Mouse (Mus musculus) embryonic stem cell, embryonic (primary cell): ENCODE results near the gene Tsga10.
"Not testable (repeated sequence)": the region's sequence is repeated elsewhere in the genome, so short reads cannot be mapped to it uniquely, and the experiment has no call there.

Experiments used
- CTCF ChIA-PET, 4 experiments: fragments of 300-600 bp in 2 of 4; fragments of 350-600 bp in 2 of 4; sonication (Branson Sonifier 250); formaldehyde crosslinking; loops; one replicate each; lab custom pipeline; 2022; ENCODE audit warnings: inconsistent platforms in 2 of 4; lab: Charles Lee
- POLR2A ChIA-PET, 4 experiments: fragments of 300-600 bp in 2 of 4; fragments of 350-600 bp in 2 of 4; sonication (Branson Sonifier 250); formaldehyde crosslinking; loops; one replicate each; lab custom pipeline; 2022; ENCODE audit warnings: antibody characterized with exemption in 4 of 4, inconsistent platforms in 1 of 4; lab: Charles Lee

The Tsga10 gene

GRCm38 (mm10) chr1:37740161-37740802 lies 125.9 kb downstream of the Tsga10 start:
- CTCF ChIA-PET: no interaction called here
- POLR2A ChIA-PET: no interaction called here

GRCm38 (mm10) chr1:37738895-37739294 lies 127.3 kb downstream of the Tsga10 start:
- POLR2A ChIA-PET: no interaction called here
- CTCF ChIA-PET: interaction anchor here in 1 of 4 experiments (0.6 kb wide), 1 partner anchor 62 kb away, joined by 3 read pairs; no protein-coding TSS in a partner anchor

GRCm38 (mm10) chr1:37737045-37737444 lies 129.2 kb downstream of the Tsga10 start:
- ChIA-PET POLR2A (interaction anchor here in 1 of 4 experiments (0.8 kb wide), 1 partner anchor 337 kb away, joined by 3 read pairs; no protein-coding TSS in a partner anchor), CTCF (no interaction called here)

DNA sequence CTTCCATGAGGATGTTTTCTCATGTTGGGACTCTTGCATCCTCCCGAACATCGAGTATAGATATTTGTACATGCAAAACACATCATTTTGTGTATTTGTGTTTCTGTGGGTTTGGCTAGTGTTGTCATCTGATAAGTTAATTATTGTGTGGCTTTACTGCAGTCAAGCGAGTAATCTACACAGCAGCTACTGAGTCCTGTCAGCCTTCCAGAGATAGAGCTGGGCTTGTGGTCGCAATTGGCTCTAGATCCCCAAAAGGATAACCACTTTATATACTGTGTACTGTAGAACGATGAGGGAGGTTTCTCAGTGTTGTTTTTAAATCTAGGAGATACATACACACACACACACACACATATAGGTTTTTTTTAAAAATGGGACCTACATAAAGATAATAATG lies 130.3 kb downstream of the Tsga10 start:
- POLR2A ChIA-PET: interaction anchor here in 2 of 4 experiments (0.6 to 0.7 kb wide), 2 partner anchors 107 to 1482 kb away, joined by 3 to 7 read pairs; no protein-coding TSS in a partner anchor
- CTCF ChIA-PET: interaction anchor here in 1 of 4 experiments (0.7 kb wide), 1 partner anchor 403 kb away, joined by 7 read pairs; no protein-coding TSS in a partner anchor

DNA sequence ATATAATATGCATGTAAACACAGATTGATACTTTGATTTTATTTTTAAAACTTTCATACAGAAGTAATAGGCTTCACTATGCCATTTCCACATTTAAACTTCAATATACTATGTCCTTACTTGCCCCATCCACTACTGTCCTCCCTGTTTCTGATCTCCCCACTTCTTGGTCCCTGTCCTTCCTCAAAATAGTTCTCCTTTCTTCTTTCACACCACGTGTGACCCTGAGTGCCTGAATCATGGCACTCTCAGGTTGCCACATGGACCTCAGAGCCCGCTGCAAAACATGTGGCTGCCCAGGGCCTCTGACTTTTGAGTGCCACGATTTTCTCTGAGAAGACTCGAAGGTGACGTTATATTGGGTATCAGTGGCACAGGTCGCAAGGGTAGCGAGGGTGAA lies 131.4 kb downstream of the Tsga10 start:
- ChIA-PET POLR2A (no interaction called here), CTCF (interaction anchor here in 1 of 4 experiments (0.6 kb wide), 1 partner anchor 167 kb away, joined by 3 read pairs; no protein-coding TSS in a partner anchor)

GRCm38 (mm10) chr1:37729353-37729752 lies 136.9 kb downstream of the Tsga10 start:
- CTCF ChIA-PET: no interaction called here
- POLR2A ChIA-PET: interaction anchor here in 1 of 4 experiments (1.1 kb wide), 1 partner anchor 9 kb away, joined by 3 read pairs; the partner anchor contains the start of gene 2010300C02Rik

DNA sequence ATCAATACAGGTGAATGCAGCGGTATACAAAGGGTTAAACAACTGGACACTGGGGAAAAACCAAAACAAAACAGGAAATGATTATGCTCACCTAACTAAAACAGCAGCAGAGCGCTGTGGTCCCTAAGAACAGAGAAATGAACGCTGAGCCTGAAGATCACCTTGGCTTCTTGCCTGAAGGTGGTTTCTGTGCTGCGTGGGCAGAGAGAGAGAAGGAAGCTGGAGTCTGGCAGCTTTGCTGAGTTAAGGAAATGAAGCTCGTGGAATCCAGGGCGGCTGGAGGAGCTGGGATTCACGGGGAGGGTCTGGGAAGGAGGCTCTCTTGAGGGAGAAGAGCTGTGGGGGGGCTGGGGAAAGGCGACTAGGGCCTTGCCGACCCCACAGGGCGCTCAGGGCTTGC lies 138.2 kb downstream of the Tsga10 start:
- ChIA-PET POLR2A (interaction anchor here (0.7 to 1.3 kb wide), 4 partner anchors 8 to 87 kb away, joined by 3 to 4 read pairs (median 3); partner anchors contain the start of gene 2010300C02Rik (in 1 of the 4)), CTCF (interaction anchor here in 1 of 4 experiments (0.6 kb wide), 1 partner anchor 188 kb away, joined by 3 read pairs; the partner anchor contains the start of gene Lyg2)

DNA sequence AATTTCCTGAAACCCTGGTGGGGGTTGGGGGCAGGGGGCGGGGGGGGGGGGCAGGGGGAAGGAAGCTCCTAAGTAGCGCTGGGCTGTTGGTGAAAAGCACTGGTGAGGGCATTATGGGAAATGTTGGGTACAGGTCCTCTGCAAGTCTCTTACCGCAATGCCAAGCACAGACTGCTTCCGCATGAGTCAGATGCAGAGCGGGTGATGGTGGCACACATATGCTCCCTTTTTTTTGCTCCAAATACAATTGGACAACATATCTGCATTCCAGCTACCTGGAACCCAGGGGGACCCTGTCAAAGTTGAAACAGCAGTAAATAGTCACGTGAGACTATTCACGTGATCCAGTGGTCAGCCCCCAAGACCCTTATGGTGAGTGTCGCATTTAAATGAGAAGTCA lies 139.0 kb downstream of the Tsga10 start:
- ChIA-PET CTCF (no interaction called here), POLR2A (interaction anchor here in 1 of 4 experiments (0.5 to 0.7 kb wide), 2 partner anchors 9 to 56 kb away, joined by 3 read pairs; no protein-coding TSS in a partner anchor)

DNA sequence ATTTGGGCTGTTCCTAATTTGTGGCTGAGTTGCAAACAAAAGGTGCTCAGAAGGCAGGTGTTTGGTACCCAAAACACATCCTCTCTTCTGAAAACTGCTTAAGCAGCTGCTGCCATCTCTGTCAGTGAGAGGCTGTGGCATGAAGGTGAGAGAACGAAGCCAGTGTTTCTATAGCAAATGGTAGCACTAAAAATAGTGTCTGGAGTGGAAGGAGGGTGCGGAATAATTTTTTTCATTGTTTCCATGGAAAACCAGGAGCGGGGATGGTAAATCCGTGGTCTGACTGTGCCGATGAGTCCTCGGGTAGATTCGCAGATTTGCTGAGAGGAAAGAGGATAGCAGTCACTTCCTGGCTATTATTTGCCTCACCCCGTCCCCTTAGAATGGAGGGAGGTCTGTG lies 139.8 kb downstream of the Tsga10 start:
- POLR2A ChIA-PET: interaction anchor here in 1 of 4 experiments (0.7 kb wide), 1 partner anchor 8 kb away, joined by 3 read pairs; no protein-coding TSS in a partner anchor
- CTCF ChIA-PET: no interaction called here

DNA sequence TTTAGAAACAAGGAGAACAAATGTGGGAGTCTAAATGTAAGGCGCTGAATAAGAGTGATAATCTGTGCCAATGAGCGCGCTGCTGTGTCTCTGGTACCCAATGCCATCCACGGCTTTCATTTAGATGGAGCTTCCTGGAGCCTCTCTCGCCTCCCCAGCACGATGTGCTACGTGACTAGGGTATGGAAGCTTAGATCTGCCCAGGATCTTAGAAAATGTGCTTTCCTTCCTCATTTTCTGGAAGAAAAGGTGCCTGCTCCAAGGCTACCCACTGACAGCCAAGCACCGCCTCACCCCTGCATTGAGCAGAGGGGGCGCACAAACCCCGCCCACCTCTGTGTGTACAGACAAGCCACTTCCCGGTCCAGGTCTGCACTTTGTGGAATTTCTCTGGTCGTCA lies 140.3 kb downstream of the Tsga10 start:
- ChIA-PET POLR2A (no interaction called here), CTCF (interaction anchor here in 1 of 4 experiments (0.5 kb wide), 1 partner anchor 16 kb away, joined by 3 read pairs; no protein-coding TSS in a partner anchor)

DNA sequence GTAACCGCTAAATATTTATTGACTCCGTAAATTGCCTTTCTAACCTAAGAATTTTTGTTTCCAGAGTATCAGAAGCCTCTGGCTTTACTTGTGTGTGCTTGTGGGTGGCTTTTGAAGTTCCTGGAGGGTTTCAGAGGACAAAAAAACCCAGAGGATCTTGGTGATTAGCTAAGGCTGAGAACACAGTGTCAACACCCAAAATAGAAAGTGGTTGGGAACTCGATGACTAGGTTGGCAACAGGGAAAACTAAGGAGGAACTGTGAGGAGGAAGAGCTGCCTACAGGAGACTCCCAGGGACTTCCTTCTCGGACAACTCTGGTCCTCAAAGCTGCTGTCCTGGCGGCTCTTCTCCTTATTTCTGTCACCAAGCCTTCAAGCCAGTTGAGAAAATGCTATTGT lies 145.1 kb downstream of the Tsga10 start:
- ChIA-PET POLR2A (interaction anchor here in 1 of 4 experiments (1.3 kb wide), 1 partner anchor 143 kb away, joined by 6 read pairs; no protein-coding TSS in a partner anchor), CTCF (no interaction called here)

DNA sequence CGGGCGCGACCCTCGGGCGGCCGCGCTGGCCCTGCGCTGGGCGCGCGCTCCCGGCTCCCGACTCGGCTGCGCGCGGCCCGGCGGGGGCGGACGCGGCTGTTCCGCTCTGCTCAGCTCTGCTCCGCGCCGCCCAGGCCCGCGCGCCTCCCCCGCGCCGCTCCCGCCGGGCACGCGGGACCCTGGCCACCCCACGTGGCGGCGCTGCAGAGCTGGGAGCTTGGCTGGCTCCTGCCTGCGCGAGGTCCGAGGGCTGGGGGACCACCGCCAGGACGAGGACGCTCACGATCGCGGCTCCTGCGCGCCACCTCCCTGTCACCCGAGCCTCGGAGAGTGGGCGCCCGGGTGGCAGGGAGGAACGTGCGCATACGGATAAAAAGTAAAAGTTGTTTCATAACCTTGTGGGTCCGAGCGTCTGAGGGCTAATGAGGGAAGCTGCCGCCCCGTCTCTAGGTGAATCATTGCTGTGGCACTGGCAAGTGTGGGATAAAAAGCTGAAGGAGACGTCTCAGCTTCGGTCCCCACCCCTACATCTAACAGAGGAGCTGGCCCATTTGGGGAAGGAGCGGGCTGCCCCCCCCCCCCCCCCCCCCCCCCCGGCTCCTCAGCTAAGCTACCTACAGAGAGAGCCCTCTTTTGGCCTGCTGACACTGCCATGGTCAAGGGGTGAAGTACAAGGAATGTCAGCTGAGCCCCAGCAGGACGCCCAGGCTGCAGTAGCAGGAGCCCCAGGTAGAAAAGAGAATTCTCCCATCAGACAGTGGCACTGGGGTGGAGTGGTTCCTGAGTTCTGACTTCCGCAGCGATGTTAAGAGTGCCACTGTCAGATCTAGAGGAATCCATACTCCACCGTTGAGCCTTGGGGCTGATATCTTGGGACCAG lies 146.2 kb downstream of the Tsga10 start, which contains the start of gene 2010300C02Rik:
TSS of gene 2010300C02Rik (minus strand) at position 325 of the 880 bp plus-strand sequence.
- ChIA-PET CTCF (interaction anchor here (0.6 to 2.7 kb wide), 12 partner anchors 12 to 927 kb away, joined by 3 to 8 read pairs (median 4); partner anchors contain the start of gene Lipt1 (in 1 of the 4)), POLR2A (interaction anchor here (0.6 to 1.7 kb wide), 8 partner anchors 8 to 1209 kb away, joined by 3 to 6 read pairs (median 3); partner anchors contain the start of gene Lipt1 (in 1 of the 4))

DNA sequence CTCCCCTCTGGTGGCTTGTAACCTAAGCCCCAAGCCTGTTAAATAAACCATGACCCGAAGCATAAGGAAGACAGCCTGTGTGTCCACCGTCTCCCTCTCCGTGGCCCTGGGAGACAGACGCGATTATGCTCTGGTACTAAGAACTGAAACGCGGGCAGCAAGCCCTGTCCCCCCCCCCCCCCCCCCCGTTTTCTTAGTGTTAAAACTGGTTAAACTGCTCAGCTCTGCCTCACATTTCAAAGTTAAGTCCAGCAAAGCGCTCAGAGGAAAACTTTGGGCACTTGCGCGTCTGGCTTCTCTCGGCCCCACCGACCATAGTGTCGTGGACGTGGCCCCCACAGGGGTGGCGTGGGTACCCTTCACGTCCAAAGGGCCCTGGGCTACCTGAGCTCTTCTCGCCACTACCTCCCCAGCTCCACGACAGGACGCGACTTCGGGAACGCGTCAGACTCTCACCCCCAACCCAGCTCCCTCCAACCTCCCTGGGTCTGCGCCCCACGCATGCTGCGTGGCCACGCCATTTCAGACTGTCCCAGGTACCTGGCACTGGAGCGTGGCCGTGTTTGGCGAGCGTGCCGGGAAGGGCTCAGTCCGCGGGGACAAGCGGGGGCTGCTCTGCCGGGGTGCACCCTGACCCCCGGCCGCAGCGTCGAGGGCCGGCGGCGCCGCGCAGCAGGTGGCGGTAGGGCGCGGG lies 147.1 kb downstream of the Tsga10 start:
- POLR2A ChIA-PET: interaction anchor here (0.6 to 1.7 kb wide), 8 partner anchors 9 to 153 kb away, joined by 3 to 4 read pairs (median 3); partner anchors contain the start of gene Lipt1 (in 1 of the 4)
- CTCF ChIA-PET: interaction anchor here (0.6 to 2.7 kb wide), 11 partner anchors 11 to 264 kb away, joined by 3 to 8 read pairs (median 4); partner anchors contain the start of gene Lipt1 (in 1 of the 4)

- POLR2A ChIA-PET: interaction anchor here in 2 of 4 experiments (1.0 to 1.4 kb wide), 3 partner anchors 8 to 617 kb away, joined by 3 read pairs; no protein-coding TSS in a partner anchor
- CTCF ChIA-PET: interaction anchor here in 1 of 4 experiments (0.6 to 2.7 kb wide), 3 partner anchors 10 to 1036 kb away, joined by 3 to 8 read pairs (median 6); partner anchors contain the start of gene Fam178b
Observed at GRCm38 (mm10) chr1:37718516-37718915, 147.7 kb downstream of the Tsga10 start.

DNA sequence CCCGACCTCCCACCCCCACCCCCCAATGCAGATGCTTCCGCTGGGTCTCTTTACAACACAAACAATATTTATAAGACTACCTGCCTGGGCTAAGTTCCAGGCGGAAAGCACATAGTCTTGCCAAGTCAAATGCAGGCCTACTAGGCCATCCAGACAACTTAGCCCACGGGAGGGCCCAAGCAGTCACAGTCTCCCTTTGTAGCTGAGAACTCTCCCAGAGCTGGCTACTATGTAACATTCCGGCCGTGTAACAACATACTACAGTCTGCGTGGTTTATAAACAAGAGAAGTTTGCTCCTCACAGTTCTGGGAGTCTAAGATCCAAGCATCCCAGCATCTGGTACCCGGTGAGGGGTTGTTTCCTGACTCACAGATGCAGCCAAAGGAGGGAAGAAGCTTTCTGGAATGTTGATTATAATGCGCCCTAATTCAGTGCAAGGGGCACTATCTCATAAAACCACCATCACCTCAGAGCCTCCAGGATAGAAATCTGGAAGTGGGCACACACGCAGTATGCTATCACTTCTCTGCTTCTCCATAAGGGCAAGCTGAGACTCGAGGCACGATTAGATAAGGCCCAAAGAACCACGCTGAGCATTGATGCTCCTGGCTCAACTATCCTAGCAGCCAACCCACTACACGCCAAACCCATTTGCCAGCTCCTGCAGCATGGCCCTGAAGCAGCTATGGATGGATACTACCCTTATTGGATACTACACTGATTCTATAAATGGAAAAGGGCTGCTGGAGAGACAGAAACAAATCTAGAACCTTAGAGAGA lies 148.6 kb downstream of the Tsga10 start:
- ChIA-PET CTCF (interaction anchor here in 1 of 4 experiments (0.6 to 2.7 kb wide), 4 partner anchors 9 to 1035 kb away, joined by 3 to 8 read pairs (median 4); partner anchors contain the start of gene Fam178b), POLR2A (interaction anchor here in 2 of 4 experiments (1.0 to 1.4 kb wide), 2 partner anchors 9 to 616 kb away, joined by 3 read pairs; no protein-coding TSS in a partner anchor)

DNA sequence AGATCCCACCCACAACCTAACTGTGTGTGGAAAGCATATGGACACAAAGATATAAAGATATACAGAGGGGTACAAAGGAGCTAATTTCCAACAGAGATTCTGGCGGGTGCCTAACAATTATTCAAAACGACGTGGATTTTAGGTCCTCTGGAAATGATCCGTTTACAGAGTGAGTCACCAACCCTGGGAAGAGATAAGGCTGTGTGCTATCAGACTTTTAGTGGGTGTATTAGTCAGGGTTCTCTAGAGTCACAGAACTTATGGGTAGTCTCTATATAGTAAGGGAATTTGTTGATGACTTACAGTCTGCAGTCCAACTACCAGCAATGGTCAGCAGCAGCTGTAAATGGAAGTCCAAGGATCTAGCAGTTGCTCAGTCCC lies 153.9 kb downstream of the Tsga10 start:
- POLR2A ChIA-PET: not testable (repeated sequence)
- CTCF ChIA-PET: interaction anchor here in 1 of 4 experiments (0.6 kb wide), 1 partner anchor 540 kb away, joined by 3 read pairs; no protein-coding TSS in a partner anchor
